Mouse (Mus musculus) left cerebral cortex, adult 11 months (tissue): ENCODE results near the gene Zfp358.

Source experiments
- DNase-seq: peaks from one replicate; pipeline ENCODE4 v3.0.0; 2022; ENCODE audit warnings: low spot score

Zfp358 gene

DNA sequence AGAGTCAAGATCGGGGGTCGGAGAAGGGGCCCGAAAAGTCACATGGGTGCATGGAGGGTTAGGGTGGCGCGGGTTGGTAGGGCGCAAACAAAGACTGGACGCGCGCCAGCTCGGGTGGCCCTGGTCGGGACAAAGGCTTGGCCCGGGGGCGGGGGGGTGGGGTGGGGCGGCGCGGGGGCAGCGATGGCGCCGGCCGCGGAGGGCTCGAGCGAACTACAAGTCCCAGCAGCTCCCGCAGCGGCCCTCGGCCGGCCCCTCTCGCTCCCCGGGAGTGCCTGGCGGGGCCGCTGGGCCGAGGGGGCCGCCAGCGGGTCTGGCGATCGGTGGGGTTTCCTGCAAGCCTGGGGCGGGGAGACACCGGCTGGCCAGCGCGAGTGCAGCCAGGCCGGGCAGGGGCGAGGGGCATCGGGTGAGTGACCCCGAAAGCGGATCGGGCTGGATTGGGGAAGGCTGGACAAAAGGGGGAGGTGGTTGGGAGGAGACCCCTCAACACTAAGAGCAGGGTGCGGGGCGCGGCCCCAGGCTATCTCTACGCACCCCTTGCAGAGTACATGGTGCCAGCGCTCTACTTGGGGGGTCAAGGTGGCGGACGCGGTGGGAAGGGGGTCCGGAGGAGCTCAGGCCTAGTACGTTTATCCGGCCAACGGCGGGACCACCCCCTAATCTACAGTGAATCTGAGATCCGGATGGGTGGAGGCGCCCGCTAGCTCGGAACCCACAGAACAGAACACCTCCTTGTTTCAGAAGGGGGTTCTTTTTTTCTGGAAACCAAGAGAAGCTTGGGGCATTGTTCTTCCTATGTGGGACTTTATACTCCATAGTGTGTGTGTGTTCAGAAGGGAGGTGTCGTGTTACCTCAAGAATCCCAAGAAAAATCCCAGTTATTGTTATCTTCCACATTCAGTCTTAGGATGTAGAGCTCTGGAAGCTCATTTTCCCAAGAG is at the start of gene Zfp358:
Gene Zfp358 (plus strand): TSS at position 238 of the 944 bp plus-strand sequence.
- DNase-seq = no peak

DNA sequence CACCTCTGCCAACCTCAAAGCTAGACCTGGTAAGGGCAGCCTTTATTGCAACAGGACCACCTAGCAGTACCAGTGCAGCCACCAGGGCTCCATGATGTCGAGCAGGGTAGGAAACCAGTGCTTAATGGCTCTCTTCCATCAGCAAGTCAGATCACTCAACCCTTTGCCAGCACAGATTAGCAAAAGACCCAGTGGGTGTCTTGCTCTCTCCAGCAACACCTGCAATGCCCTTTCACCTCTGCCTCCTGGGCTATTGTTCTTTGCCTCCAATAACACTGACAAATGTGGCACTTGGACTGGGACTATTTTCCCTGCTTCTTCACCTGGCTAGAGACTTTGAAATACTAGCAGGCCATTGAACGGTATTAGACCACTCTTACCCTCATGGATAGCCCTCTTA is 43.7 kb upstream of the Zfp358 start:
- no peak for DNase-seq

DNA sequence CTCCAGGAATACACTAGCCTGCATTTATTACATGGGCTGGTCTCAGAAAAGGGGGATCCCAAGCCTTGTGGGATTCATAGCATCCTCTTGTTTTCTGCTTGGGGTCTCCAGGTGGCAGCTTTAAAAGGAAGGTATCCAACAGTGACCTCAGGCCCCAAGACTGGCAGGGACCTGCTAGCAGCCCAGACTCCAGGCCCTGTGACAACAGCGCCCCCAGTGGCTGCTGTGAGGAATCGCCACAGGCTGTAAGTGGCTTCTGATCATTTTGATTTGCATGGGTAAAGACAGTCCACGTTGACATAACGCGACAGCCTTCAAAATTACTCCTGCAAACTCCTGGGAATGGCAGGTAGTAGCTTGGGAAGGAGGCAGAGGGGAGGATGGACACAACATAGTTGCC is 42.3 kb upstream of the Zfp358 start:
- DNase-seq = no peak

DNA sequence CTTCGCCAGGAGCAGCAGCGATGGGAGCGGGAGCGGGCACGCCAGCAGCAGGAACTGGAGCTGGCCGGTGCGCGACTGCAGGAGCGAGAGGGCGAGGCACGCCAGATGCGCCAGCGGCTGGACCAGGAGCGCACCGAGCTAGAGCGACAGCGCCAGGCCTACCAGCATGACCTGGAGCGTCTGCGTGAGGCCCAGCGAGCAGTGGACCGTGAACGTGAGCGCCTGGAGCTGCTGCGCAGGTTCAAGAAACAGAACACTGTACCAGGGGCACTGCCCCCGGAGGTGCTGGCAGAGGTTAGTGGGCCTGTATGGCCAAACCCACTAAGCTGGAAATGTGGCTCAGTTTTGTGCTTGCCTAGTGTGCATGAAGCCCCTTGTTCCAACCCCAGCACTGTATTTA is 40.9 kb upstream of the Zfp358 start:
- DNase-seq = no peak

DNA sequence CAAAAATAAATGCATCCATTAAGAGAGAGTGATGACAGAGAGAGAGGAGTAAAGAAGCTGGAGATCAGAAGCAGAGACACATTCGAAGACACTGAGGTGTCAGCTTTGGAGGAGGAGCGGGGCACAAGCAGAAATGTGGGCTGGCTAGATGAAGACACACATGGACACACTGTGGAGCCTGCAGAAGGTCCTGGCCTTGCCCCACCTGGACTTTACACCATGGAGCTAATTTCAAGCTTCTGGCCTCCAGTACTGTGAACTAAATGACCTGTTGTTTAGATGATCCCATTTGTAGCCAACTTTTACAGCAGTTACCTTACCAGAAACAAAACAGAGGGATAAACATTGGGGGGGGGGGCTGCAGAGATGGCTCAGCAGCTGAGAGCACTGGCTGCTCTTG is 29.7 kb upstream of the Zfp358 start:
- no peak for DNase-seq

DNA sequence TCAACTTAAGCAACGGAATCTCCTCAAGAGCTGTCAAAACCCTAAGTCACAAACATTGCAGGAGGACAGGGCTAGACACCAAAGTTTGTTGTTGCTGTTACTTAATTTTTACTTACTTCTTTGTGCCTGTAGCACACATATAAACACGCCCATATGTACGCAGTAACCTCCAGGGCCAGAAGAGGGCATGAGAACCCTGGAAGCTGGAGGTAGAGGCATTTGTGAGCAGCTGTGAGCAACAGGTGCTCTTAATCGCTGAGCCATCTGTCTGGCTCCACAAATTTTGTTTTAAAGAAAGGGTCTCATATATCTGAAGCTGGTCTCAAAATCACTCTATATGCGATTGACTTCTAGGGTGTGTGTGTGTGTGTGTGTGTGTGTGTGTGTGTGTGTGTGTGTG is 28.6 kb upstream of the Zfp358 start:
- no peak for DNase-seq

DNA sequence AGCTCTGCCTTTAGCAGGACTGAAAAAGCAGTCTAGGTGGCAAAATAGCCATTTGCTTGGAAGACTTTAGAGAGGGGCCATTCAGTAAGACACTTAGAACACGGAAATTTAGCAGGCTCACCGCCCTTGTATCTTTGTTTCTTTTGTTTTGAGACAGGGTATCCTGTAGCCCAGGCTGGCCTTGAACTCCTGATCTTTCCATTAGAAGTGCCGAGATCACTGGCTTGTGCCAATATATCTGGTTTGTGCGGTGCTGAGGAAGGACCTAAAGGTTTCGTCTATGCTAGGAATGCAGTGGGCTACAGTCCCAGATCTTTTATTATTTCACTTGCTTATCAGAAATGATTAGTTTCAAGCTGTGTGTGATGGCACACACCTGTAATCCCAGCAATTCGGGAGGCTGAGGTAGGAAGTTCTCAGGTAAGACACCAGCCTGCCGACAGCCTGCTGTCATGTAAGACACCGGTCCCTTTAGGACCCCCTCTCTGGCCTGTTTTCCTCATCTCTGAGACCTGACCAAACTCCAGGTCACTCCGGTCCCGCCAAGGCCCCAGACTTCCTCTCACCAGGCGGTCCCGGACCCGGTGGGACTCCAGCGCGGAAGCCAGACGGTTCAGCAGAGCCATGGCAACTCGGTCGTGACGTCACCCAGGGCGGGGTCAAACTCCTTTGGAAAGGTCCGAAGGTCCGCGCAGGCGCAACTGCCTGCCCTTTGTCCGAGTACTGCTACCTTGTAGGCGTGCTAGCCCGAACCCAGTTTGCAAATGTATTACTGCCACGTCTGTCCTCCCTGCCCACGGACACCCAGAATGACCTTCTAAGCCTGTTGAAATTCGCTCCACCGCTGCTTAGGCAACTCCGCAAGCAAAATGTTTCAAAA is 25.7 kb upstream of the Zfp358 start, which contains the start of gene Pex11g:
Gene Pex11g (minus strand): TSS at position 675 of the 880 bp plus-strand sequence.
- peak; percentile 79 for DNase-seq

DNA sequence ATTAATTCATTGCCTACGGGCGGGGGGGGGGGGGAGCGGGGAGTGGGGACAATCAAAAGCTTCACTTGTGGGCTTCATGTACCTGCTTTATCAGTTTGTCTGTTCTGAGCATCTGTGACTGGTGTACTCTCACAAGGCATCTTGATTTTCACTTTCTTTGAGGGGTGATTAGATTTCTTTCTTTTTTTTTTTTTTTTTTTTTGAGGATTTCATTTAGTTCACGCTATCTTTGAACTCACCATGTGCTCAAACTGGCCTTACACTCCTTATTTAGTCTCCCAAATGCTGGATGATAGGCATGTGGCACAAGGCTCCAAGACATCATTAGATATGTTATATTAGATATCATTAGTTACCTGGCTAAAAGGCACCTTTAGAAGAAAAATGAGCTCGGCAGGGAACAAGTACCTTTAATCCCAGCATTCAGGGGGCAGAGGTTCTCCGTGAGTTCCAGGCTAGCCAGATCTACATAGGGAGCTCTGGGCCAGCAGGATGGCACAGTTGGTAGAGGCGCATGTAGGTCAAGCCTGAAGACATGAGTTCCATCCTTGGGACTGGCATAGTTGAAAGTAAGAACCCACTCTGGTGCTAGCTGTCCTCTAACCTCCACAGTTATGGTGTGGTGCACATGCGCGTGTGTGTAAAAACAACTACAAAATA is 24.9 kb upstream of the Zfp358 start:
- no peak for DNase-seq

DNA sequence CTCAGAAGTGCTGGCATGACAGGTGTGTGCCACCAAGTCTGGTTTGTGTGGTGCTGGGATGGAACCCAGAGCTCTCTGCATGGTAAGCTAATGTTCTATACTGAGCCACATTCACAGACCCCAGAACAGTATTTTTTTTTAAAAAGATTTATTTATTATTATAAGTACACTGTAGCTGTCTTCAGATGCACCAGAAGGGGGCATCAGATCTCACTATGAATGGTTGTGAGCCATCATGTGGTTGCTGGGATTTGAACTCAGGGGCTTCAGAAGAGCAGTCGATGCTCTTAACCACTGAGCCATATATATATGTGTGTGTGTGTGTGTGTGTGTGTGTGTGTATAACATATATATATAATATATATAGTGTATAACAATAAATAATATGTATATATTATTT is 24.1 kb upstream of the Zfp358 start:
- no peak for DNase-seq

DNA sequence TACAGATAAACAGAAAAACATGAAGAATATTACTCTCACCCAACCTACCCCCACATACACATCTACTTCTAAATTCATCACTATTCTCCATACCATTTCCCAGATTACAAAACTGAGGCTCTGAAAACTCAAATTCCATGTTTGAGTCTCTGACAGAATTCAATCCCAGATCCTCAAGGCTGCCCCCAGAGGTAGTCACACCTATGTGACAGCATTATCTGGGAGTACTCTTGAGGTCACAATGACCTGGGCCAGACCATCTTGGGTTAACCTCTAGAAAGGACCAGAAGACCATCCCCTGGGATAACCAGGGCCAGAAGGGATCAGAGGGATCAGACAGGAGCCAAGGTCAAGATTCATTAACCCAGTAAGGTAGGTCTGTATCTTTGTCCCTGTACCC is 22.4 kb upstream of the Zfp358 start, which contains the start of gene Tex45:
Gene Tex45 (plus strand): TSS at position 301 of the 400 bp plus-strand sequence.
- no peak for DNase-seq

DNA sequence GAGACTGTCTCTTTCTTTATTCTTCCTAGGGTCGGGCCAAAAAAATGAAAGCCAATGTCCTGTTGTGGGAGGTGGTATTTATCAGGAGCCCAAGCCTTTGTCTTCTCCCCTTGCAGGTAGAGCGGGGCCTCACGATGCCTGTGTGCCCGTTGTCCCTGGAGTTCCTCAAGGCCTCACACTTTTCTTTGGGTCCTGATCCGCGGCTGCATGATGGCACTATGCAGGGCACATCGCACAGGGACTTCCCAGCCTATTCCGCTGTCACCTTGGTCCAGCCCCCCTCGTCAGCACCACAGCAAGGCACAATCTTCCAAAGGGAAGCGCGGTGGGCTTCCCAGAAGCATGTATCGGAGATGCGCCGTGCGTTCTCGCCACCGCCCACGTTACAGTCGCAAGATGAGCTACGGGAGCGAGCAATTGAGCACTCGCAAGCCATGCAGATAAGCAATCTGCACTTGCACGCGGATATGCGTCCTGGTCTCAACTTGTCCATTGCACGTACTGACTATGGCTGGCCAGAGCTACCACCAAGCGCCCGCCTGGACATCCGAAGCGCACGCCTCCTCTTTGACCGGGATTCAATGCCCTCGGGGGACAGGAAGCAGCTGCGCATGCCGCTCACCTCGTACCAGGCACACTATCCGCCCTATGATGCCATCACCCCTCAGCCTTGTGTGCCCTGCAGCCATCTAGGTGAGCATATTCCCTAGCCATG is 17.1 kb upstream of the Zfp358 start:
- no peak for DNase-seq

DNA sequence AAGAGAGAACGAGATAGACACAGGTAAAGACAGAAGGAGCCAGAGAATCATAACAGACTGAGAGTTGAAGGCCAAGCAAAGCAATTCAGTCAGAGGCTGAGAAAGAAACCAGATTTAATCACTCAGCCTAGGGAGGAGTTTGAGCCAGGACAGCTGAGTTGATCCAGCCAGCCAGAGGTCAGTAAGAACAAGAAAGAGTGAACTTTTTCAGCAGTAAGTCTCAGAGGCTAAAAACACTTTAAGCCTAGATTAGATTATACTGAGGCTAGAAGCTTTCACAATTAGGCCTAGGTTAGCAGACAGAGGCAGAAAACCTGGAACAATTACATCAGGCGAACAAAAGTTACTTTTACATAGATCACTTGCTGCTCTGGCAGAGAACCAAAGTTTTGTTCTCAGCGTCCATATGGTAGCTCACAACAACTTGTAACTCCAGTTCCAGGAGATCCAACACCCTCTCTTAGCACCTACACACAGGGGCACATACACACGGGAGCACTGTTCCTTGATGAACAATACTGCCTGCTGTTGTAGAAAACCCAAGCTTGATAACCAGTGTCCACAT is 12.6 kb upstream of the Zfp358 start:
- no peak for DNase-seq

DNA sequence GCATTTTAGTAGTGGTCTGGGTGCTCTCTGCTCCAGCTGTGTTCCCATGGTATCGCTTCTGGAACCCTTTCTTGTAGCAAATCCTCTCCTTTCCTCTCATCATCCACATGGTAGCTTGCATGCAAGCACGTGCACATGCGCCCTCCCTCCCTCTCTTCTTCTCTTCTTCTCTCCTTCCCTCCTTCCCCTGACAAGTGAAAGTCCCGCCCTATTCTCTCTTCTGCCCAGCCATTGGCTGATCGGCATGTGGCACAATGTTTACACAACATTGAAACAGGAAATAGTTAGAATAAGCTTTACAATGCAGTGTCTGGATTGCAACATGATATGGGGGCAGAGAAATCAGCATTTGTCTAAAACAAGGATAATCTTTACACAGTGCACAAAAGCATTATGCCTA is 11.3 kb upstream of the Zfp358 start:
- no peak for DNase-seq

DNA sequence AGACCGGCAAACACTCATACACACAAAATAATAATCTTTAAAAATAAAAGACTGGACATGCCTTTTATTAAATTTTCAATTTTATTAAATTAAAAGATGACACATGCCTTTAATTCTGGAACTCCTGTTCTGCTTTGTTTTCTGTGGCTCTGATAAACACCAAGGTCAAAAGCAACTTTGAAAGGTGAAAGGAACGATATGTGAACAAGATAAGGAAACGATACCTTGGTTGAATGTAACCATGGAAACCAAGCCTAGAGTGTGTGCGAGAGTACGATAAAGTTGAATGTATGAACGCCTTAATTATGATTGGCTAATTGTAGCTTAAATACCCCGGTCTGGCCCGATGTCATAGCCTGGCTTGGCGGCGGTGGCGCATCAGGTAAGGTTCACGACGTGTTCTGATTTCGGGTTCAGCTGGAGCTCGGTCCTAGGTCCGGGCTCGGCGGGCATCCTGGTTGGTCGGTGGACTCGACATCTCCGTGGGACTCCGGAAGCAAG is 10.6 kb upstream of the Zfp358 start:
- no peak for DNase-seq

DNA sequence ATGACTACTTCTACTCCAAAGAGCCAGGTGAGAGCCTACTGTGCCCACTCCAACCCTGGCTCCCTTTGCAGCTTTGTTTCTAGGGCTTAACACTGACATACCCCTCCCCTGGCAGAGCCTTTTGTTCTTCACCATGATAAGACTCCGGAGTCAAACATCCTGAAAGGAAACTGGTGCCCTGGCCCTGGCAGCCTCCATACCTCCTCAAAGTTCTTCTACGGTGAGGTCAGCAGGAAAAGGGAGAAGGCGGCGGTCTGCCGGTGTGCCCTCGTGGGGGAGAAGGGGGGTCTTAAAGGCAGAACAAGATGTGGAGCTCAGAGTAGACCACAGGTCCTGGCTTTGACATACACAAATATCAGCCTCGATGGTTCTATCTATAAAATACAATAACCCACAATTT is 9.4 kb upstream of the Zfp358 start:
- DNase-seq = no peak

DNA sequence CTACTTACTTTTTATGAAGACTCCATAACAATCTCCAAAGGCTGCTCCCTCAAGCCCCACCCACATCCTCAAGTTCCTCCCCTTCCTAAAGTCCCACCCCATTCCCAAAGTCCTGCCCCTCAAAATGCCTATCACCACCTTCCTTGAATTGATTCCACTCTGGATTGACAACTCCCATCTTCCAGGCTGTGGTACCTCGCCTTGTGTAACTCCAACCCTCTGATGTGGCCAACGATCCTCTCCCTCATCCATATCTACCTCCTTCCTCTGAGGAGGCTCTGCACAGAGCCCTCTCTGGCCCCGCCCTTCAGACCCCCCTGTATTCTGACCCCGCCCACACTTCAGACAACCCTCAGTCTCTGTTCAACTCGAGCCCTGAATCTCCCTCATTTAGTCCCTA is 7.7 kb upstream of the Zfp358 start:
- no peak for DNase-seq

DNA sequence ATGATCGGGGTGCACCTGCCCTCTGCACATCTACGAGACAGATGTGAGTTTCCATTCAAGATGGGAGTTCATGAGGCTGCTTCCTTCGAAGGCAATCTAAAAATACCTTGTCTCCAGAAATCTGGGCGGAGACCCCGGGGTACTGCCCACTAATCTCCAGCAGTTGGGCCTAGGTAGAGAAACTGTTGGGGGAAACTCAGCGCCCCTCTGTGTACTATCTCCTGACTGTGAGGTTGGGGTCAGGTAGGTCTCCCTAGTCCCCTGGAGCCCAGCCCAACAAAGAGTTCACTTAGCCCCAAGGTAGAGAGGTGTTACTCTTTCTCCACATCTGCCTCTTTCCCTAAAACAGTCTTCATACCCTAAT is 889 bp downstream of the Zfp358 start:
- DNase-seq = no peak

DNA sequence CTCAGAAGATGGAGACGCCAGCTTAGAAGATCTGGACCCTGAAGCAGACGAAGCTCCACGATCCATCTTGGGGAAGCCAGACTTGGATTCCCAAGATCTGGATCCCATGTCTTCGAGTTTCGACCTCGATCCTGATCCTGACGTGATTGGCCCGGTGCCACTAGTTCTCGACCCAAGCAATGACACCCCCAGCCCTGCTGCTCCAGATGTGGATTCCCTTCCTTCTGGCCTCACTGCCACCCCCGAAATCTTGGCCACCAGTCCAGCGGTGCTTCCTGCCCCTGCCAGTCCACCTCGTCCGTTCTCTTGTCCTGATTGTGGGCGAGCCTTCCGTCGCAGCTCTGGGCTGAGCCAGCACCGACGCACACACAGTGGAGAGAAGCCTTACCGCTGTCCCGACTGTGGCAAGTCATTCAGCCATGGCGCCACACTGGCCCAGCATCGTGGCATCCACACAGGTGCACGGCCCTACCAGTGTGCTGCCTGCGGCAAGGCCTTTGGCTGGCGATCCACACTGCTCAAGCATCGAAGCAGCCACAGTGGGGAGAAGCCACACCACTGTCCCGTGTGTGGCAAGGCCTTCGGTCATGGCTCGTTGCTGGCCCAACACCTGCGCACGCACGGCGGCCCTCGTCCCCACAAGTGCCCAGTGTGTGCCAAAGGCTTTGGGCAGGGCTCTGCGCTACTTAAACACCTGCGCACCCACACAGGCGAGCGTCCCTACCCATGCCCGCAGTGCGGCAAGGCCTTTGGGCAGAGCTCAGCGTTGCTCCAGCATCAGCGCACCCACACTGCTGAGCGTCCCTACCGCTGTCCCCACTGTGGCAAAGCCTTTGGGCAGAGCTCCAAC is 2.9 kb downstream of the Zfp358 start:
- DNase-seq = no peak

DNA sequence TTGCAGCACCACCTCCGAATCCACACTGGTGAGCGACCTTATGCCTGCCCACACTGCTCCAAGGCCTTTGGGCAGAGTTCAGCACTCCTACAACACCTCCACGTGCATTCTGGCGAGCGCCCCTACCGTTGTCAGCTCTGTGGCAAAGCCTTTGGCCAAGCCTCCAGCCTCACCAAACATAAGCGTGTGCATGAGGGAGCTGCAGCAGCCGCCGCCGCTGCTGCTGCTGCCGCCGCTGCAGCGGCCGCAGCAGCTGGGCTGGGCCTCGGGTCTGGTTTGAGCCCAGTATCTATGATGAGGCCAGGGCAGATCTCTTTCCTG is 3.5 kb downstream of the Zfp358 start:
- DNase-seq = no peak

DNA sequence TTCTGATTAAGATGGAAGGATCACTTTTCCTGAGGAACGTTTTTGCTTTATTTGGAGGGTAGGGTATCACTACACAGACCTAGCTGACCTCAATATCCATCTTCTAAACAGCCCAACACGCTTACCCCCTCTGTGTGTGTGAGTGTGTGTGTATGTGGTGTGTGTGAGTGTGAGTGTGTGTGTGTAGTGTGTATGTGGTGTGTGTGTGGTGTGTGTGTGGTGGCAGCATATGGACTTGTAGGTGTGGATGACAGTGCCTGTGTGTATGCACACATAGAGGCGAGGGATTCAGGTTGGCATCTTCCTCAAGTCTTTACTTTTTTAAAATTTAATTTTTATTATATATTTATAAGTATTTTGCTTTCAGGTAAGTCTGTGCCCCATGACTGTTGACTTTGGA is 5.6 kb downstream of the Zfp358 start:
- no peak for DNase-seq
